23 mouse cellular contexts compared by ENCODE assay signal in the genomic region with DNA sequence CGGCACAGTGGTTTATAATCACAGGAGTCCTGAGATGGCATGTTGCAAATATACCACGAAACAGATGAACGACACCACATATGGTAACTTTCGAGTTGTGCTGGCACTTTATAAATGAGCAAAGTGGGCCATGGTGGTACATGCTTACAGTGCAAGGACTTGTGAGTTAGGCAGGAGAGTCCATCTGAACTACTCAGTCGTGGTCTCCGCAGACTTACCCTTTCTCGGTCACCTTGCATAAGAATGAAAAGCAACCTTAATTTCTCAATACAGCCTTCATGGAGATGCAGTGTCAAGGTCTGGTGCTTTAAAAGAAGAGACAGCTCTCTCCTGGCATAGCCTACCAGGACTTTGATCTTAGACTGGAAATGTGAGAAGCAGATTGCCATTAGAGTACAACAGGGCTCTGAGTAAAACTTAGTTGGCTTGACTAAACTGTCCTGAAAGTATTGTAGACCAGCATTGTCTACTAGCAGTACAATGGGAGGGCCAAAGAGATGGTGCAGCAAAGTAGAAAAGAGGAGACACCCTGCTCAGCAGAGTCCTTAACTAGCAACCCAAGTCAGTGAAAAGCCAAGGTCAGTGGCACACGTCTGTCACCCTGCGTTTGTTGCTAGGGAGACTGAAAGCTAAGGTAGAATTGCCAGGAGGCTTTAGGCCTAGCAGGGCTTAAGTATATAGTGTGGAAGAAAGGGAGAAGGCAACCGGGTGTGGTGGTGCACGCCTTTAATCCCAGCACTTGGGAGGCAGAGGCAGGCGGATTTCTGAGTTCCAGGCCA. TPM values are rescaled to one million over a fixed set of nuclear protein-coding genes. Genes with fewer than 3 reads are reported as not detected.
DNase-seq lines count a peak whose midpoint lies in the region; ATAC-seq and TF ChIP-seq lines count a peak whose summit lies in the region.
"Had no signal": no experiment of that assay in that cellular context is flagged by ENCODE, and none has a peak within 500 bp of the region (broad histone marks: within the 10 kb centered on the region; RNA-seq: fewer than 3 reads in every experiment).

No protein-coding gene starts in this region.

- 84% methylated on average over 12 of the region's 12 CpGs for WGBS in intestine, embryonic 15.5 days
- WGBS in intestine, postnatal 0 days: 88% methylated on average over 12 of the region's 12 CpGs
- 77% methylated on average over 12 of the region's 12 CpGs for WGBS in liver, embryonic 16.5 days (ENCODE audit: insufficient replicate concordance)
- WGBS in heart, embryonic 12.5 days: 84% methylated on average over 12 of the region's 12 CpGs

- TF ChIP-seq EP300 in CH12.LX (IDR thresholded peaks at IDR 0.05; ENCODE audit: low read length) (no peak), MEL (IDR thresholded peaks at IDR 0.05; ENCODE audit: low read depth in 1 of 2, low read length in 2 of 2) (no peak)

- no peak overlapping the region for H3K9ac ChIP-seq in intestine, embryonic 15.5 days
- no peak overlapping the region for H3K9ac ChIP-seq in intestine, postnatal 0 days (ENCODE audit: low read depth, low read length)
- H3K9ac ChIP-seq in CH12.LX (ENCODE audit: insufficient read depth, low read depth): no peak overlapping the region
- H3K9ac ChIP-seq in MEL (ENCODE audit: control insufficient read depth, low read depth, low read length, poor library complexity, severe bottlenecking): no peak overlapping the region
- H3K9ac ChIP-seq in liver, embryonic 16.5 days (ENCODE audit: low read depth, low read length): no peak overlapping the region
- no peak overlapping the region for H3K9ac ChIP-seq in heart, embryonic 12.5 days
- H3K9ac ChIP-seq: embryonic facial prominence, embryonic 12.5 days; forebrain, embryonic 13.5 days; heart, embryonic 15.5 days; limb, embryonic 12.5 days; lung, embryonic 15.5 days had no signal

- H3K79me2 ChIP-seq in CH12.LX (replicated peaks; ENCODE audit: control insufficient read depth, extremely low read depth, insufficient read depth, poor library complexity, severe bottlenecking) (peaks cover 30% of the 10 kb centered on the region), MEL (ENCODE audit: control insufficient read depth, insufficient read depth, low read length, poor library complexity) (peaks cover 32% of the 10 kb centered on the region)

- no peaks in the 10 kb centered on the region for H3K27me3 ChIP-seq in intestine, embryonic 15.5 days (replicated peaks)
- no peaks in the 10 kb centered on the region for H3K27me3 ChIP-seq in intestine, postnatal 0 days (replicated peaks; ENCODE audit: control insufficient read depth, insufficient read depth, low read length)
- no peaks in the 10 kb centered on the region for H3K27me3 ChIP-seq in CH12.LX (replicated peaks)
- no peaks in the 10 kb centered on the region for H3K27me3 ChIP-seq in MEL (ENCODE audit: control insufficient read depth in 1 of 2, insufficient read depth in 2 of 2, low read length in 2 of 2)
- no peaks in the 10 kb centered on the region for H3K27me3 ChIP-seq in liver, embryonic 16.5 days (ENCODE audit: control insufficient read depth, insufficient read depth, low read depth, low read length)
- H3K27me3 ChIP-seq in heart, embryonic 12.5 days (replicated peaks): no peaks in the 10 kb centered on the region
- H3K27me3 ChIP-seq: embryonic facial prominence, embryonic 12.5 days; forebrain, embryonic 13.5 days; heart, embryonic 15.5 days; limb, embryonic 12.5 days; lung, embryonic 15.5 days had no signal

- H3K4me2 ChIP-seq in intestine, embryonic 15.5 days (replicated peaks): no peak overlapping the region
- no peak overlapping the region for H3K4me2 ChIP-seq in intestine, postnatal 0 days (replicated peaks; ENCODE audit: low read depth)
- no peak overlapping the region for H3K4me2 ChIP-seq in CH12.LX (ENCODE audit: insufficient read depth, low read depth, poor library complexity, severe bottlenecking)
- H3K4me2 ChIP-seq in liver, embryonic 16.5 days (ENCODE audit: low read depth, low read length): no peak overlapping the region
- H3K4me2 ChIP-seq in heart, embryonic 12.5 days: no peak overlapping the region
- H3K4me2 ChIP-seq: embryonic facial prominence, embryonic 12.5 days; forebrain, embryonic 13.5 days; heart, embryonic 15.5 days; limb, embryonic 12.5 days; lung, embryonic 15.5 days had no signal

- in situ Hi-C loops in CH12.LX (cut with MboI; ENCODE audit: low pct_ligation_motif_present, low pct_unique_long_range_greater_than_20kb, low sequenced_read_pairs): loop anchor here (25.0 kb wide), 1 partner anchor 1084 kb away; a partner anchor contains a TSS

- DNase-seq in CH12.LX (ENCODE audit: extremely low read depth) (no peak), MEL (ENCODE audit: low read depth, low spot score) (peak; percentile 45)
- DNase-seq: B cell, adult 2 months; cerebellum, adult 8-10 months; gastrocnemius, postnatal 10 days; heart, adult 2 months; kidney, adult 8-10 months; kidney, postnatal 4 days; lung, postnatal 4 days; thymus, adult 18-20 months had no signal

- H3K36me3 ChIP-seq in intestine, embryonic 15.5 days: peaks cover 30% of the 10 kb centered on the region
- peaks cover 52% of the 10 kb centered on the region for H3K36me3 ChIP-seq in intestine, postnatal 0 days (ENCODE audit: control insufficient read depth, insufficient read depth)
- H3K36me3 ChIP-seq in CH12.LX (replicated peaks in 1 of 2; ENCODE audit: control insufficient read depth in 1 of 2, insufficient read depth in 1 of 2, low read length in 1 of 2) (peaks cover 64 to 74% of the 10 kb centered on the region in 2 experiments), MEL (ENCODE audit: control insufficient read depth in 1 of 2, insufficient read depth in 2 of 2, low read length in 2 of 2) (peaks cover 25 to 35% of the 10 kb centered on the region in 2 experiments)
- H3K36me3 ChIP-seq in liver, embryonic 16.5 days (ENCODE audit: control insufficient read depth, insufficient read depth): peaks cover 56% of the 10 kb centered on the region
- peaks cover 67% of the 10 kb centered on the region for H3K36me3 ChIP-seq in heart, embryonic 12.5 days

- peaks cover 7% of the 10 kb centered on the region; the same call in 1 of the 2 replicates for H3K4me1 ChIP-seq in intestine, embryonic 15.5 days (replicated peaks)
- no peaks in the 10 kb centered on the region for H3K4me1 ChIP-seq in intestine, postnatal 0 days (replicated peaks; ENCODE audit: control insufficient read depth, insufficient read depth, low read length)
- H3K4me1 ChIP-seq in CH12.LX (ENCODE audit: control insufficient read depth in 1 of 2, insufficient read depth in 2 of 2) (peaks cover 0 to 28% of the 10 kb centered on the region in 2 experiments; a peak in 2 of 4 replicates), MEL (ENCODE audit: control insufficient read depth in 1 of 2, insufficient read depth in 2 of 2, low read length in 2 of 2) (peaks cover 2 to 6% of the 10 kb centered on the region in 2 experiments; a peak in 2 of 4 replicates)
- peaks cover 19% of the 10 kb centered on the region for H3K4me1 ChIP-seq in liver, embryonic 16.5 days (ENCODE audit: control insufficient read depth, low read depth, low read length)
- peaks cover 16% of the 10 kb centered on the region for H3K4me1 ChIP-seq in heart, embryonic 12.5 days (replicated peaks)

- TF ChIP-seq CTCF in intestine, postnatal 0 days (IDR thresholded peaks at IDR 0.05; ENCODE audit: low read depth): no peak
- TF ChIP-seq CTCF in CH12.LX (conservative IDR thresholded peaks at IDR 0.05 in 1 of 2, IDR thresholded peaks at IDR 0.05 in 1 of 2; ENCODE audit: low read depth in 2 of 2, low read length in 2 of 2): no peak
- TF ChIP-seq CTCF in MEL (IDR thresholded peaks at IDR 0.05 in 2 of 3, conservative IDR thresholded peaks at IDR 0.05 in 1 of 3; ENCODE audit: control insufficient read depth in 1 of 3, insufficient read depth in 1 of 3, low read depth in 2 of 3, low read length in 3 of 3, poor library complexity in 1 of 3, severe bottlenecking in 1 of 3): no peak

- peak; percentile 16; the same call in 1 of the 2 replicates for ATAC-seq in intestine, embryonic 15.5 days
- no peak for ATAC-seq in intestine, postnatal 0 days
- no peak for ATAC-seq in liver, embryonic 16.5 days (ENCODE audit: low read depth)
- no peak for ATAC-seq in cerebellum, adult (ENCODE audit: insufficient number of reproducible peaks, low FRiP score, low TSS enrichment)
- no peak for ATAC-seq in heart, embryonic 12.5 days (ENCODE audit: insufficient number of reproducible peaks, low FRiP score)
- ATAC-seq: forebrain, embryonic 13.5 days had no signal

- peak; percentile 43; the same call in 1 of the 2 replicates for TF ChIP-seq POLR2A in CH12.LX (IDR thresholded peaks at IDR 0.05; ENCODE audit: low read depth, low read length)
- TF ChIP-seq POLR2A in MEL (IDR thresholded peaks at IDR 0.05; ENCODE audit: control insufficient read depth in 1 of 2, insufficient read depth in 1 of 2, low read depth in 1 of 2, low read length in 2 of 2, poor library complexity in 1 of 2): peak in 1 of 2 experiments; percentile 61; a peak in 1 of 4 replicates

- H3K27ac ChIP-seq in intestine, embryonic 15.5 days: no peak overlapping the region
- H3K27ac ChIP-seq in intestine, postnatal 0 days (ENCODE audit: low read depth, low read length): no peak overlapping the region
- H3K27ac ChIP-seq in CH12.LX (ENCODE audit: insufficient read depth, low read depth) (no peak overlapping the region), MEL (ENCODE audit: control insufficient read depth, low read depth, low read length) (peak overlapping the region; percentile 11)
- H3K27ac ChIP-seq in liver, embryonic 16.5 days (ENCODE audit: low read length): 0 out of 2 replicates have a peak overlapping the region, but pooled peaks have one; percentile 14
- no peak overlapping the region for H3K27ac ChIP-seq in heart, embryonic 12.5 days (ENCODE audit: poor library complexity, severe bottlenecking)
- H3K27ac ChIP-seq: embryonic facial prominence, embryonic 12.5 days; forebrain, embryonic 13.5 days; heart, adult 2 months; heart, embryonic 15.5 days; limb, embryonic 12.5 days; lung, embryonic 15.5 days had no signal

- no peaks in the 10 kb centered on the region for H3K9me3 ChIP-seq in intestine, embryonic 15.5 days
- H3K9me3 ChIP-seq in intestine, postnatal 0 days (ENCODE audit: control insufficient read depth): no peaks in the 10 kb centered on the region
- peaks cover 2% of the 10 kb centered on the region for H3K9me3 ChIP-seq in CH12.LX (replicated peaks; ENCODE audit: low read length)
- no peaks in the 10 kb centered on the region for H3K9me3 ChIP-seq in MEL (replicated peaks; ENCODE audit: insufficient read depth, low read length)
- H3K9me3 ChIP-seq in liver, embryonic 16.5 days (replicated peaks; ENCODE audit: control insufficient read depth, low read length): no peaks in the 10 kb centered on the region
- H3K9me3 ChIP-seq in heart, embryonic 12.5 days (replicated peaks): no peaks in the 10 kb centered on the region
- H3K9me3 ChIP-seq: embryonic facial prominence, embryonic 12.5 days; forebrain, embryonic 13.5 days; heart, embryonic 15.5 days; limb, embryonic 12.5 days; lung, embryonic 15.5 days had no signal

- H3K4me3 ChIP-seq in intestine, embryonic 15.5 days (replicated peaks): no peak overlapping the region
- H3K4me3 ChIP-seq in intestine, postnatal 0 days (ENCODE audit: low read depth, low read length): no peak overlapping the region
- H3K4me3 ChIP-seq in CH12.LX (replicated peaks in 1 of 3; ENCODE audit: low read depth in 2 of 3, low read length in 2 of 3, poor library complexity in 1 of 3) (no peak overlapping the region), MEL (ENCODE audit: control insufficient read depth in 1 of 2, insufficient read depth in 1 of 2, low read depth in 2 of 2, low read length in 2 of 2) (no peak overlapping the region)
- no peak overlapping the region for H3K4me3 ChIP-seq in liver, embryonic 16.5 days (ENCODE audit: low read depth, low read length)
- H3K4me3 ChIP-seq in heart, embryonic 12.5 days: no peak overlapping the region
- H3K4me3 ChIP-seq: embryonic facial prominence, embryonic 12.5 days; erythroblast, embryonic 14.5 days; forebrain, embryonic 13.5 days; heart, adult 2 months; heart, embryonic 15.5 days; limb, embryonic 12.5 days; lung, embryonic 15.5 days had no signal

- no peak for TF ChIP-seq RAD21 in CH12.LX (IDR thresholded peaks at IDR 0.05; ENCODE audit: low read depth, low read length)
- TF ChIP-seq RAD21 in MEL (IDR thresholded peaks at IDR 0.05; ENCODE audit: low read depth, low read length): no peak

- dilution Hi-C loops in CH12.LX (cut with MboI; ENCODE audit: extremely low pct_ligation_motif_present, extremely low pct_unique_long_range_greater_than_20kb, low sequenced_read_pairs): no loop called here

RNA-seq across cellular contexts. Expression of a gene that starts 5.3 kb away (rescaled TPM):
- 531 and 618 TPM in 2 replicates for polyA plus RNA-seq in intestine, embryonic 15.5 days (2015; fragmentation: Nextera tagmentation; extraction: Ambion mirVana)
- 520 and 549 TPM in 2 replicates for polyA plus RNA-seq in intestine, postnatal 0 days (2015; fragmentation: Nextera tagmentation; extraction: Ambion mirVana)
- 1,567 and 1,787 TPM in 2 replicates for total RNA-seq in CH12.LX (2012; rRNA removed)
- 914 and 1,083 TPM in 2 replicates for total RNA-seq in CH12.LX (2014; rRNA removed)
- 646 and 928 TPM in 2 replicates for polyA plus RNA-seq in CH12.LX (2012; ENCODE audit: insufficient read length, low read depth)
- total RNA-seq in MEL (2012; rRNA removed): 1,625 and 1,669 TPM in 2 replicates
- polyA plus RNA-seq in MEL (2012; ENCODE audit: insufficient read depth in 1 of 2, insufficient read length in 2 of 2, low read depth in 1 of 2, low replicate concordance in 2 of 2, missing spikeins in 1 of 2): 1,000 to 10,000 TPM in 1 of 2 experiments, 100 to 1,000 TPM in 1; 923 to 1,012 TPM
- polyA plus RNA-seq in liver, embryonic 16.5 days (2015; fragmentation: Nextera tagmentation; extraction: Ambion mirVana): 249 and 306 TPM in 2 replicates
- polyA plus RNA-seq in heart, embryonic 12.5 days (2016; fragmentation: Nextera tagmentation; extraction: Ambion mirVana): 421 and 424 TPM in 2 replicates

RNA-seq across cellular contexts. Expression of a gene that starts 13.4 kb away (rescaled TPM):
- 1.7 and 1.8 TPM in 2 replicates for polyA plus RNA-seq in intestine, embryonic 15.5 days (2015; fragmentation: Nextera tagmentation; extraction: Ambion mirVana)
- polyA plus RNA-seq in intestine, postnatal 0 days (2015; fragmentation: Nextera tagmentation; extraction: Ambion mirVana): 1.5 and 2.1 TPM in 2 replicates
- total RNA-seq in CH12.LX (2012; rRNA removed): 1.5 and 1.6 TPM in 2 replicates
- 1.3 and 1.9 TPM in 2 replicates for total RNA-seq in CH12.LX (2014; rRNA removed)
- polyA plus RNA-seq in CH12.LX (2012; ENCODE audit: insufficient read length, low read depth): 3.7 and 3.9 TPM in 2 replicates
- 0.08 and 0.26 TPM in 2 replicates for total RNA-seq in MEL (2012; rRNA removed)
- polyA plus RNA-seq in MEL (2012; ENCODE audit: insufficient read depth in 1 of 2, insufficient read length in 2 of 2, low read depth in 1 of 2, low replicate concordance in 2 of 2, missing spikeins in 1 of 2): under 1 TPM in 1 of 2 experiments, not detected in 1; 0.13 TPM
- 1.5 and 1.7 TPM in 2 replicates for polyA plus RNA-seq in liver, embryonic 16.5 days (2015; fragmentation: Nextera tagmentation; extraction: Ambion mirVana)
- 2.3 and 3.1 TPM in 2 replicates for polyA plus RNA-seq in heart, embryonic 12.5 days (2016; fragmentation: Nextera tagmentation; extraction: Ambion mirVana)

RNA-seq across cellular contexts. Expression of a gene that starts 21.9 kb away (rescaled TPM):
- 22.9 and 25.9 TPM in 2 replicates for polyA plus RNA-seq in intestine, embryonic 15.5 days (2015; fragmentation: Nextera tagmentation; extraction: Ambion mirVana)
- 16.6 and 17.8 TPM in 2 replicates for polyA plus RNA-seq in intestine, postnatal 0 days (2015; fragmentation: Nextera tagmentation; extraction: Ambion mirVana)
- total RNA-seq in CH12.LX (2012; rRNA removed) (12.6 and 13.1 TPM in 2 replicates), CH12.LX (2014; rRNA removed) (25.4 and 27.6 TPM in 2 replicates), MEL (2012; rRNA removed) (18.3 and 20.0 TPM in 2 replicates)
- polyA plus RNA-seq in CH12.LX (2012; ENCODE audit: insufficient read length, low read depth) (19.4 and 21.2 TPM in 2 replicates), MEL (2012; ENCODE audit: insufficient read depth in 1 of 2, insufficient read length in 2 of 2, low read depth in 1 of 2, low replicate concordance in 2 of 2, missing spikeins in 1 of 2) (10 to 100 TPM in 1 of 2 experiments, not detected in 1; 23.0 TPM)
- polyA plus RNA-seq in liver, embryonic 16.5 days (2015; fragmentation: Nextera tagmentation; extraction: Ambion mirVana): 11.8 and 12.3 TPM in 2 replicates
- 23.7 and 24.1 TPM in 2 replicates for polyA plus RNA-seq in heart, embryonic 12.5 days (2016; fragmentation: Nextera tagmentation; extraction: Ambion mirVana)

RNA-seq across cellular contexts. Expression of a gene that starts 58.2 kb away (rescaled TPM):
- polyA plus RNA-seq in intestine, embryonic 15.5 days (2015; fragmentation: Nextera tagmentation; extraction: Ambion mirVana): 0.11 and 0.14 TPM in 2 replicates
- polyA plus RNA-seq in intestine, postnatal 0 days (2015; fragmentation: Nextera tagmentation; extraction: Ambion mirVana): 0.07 and 0.08 TPM in 2 replicates
- total RNA-seq in CH12.LX (2012; rRNA removed) (0.04 TPM in 1 of 2 replicates, not detected in the other), CH12.LX (2014; rRNA removed) (0.11 TPM in 1 of 2 replicates, not detected in the other), MEL (2012; rRNA removed) (not detected in 2 replicates)
- polyA plus RNA-seq in CH12.LX (2012; ENCODE audit: insufficient read length, low read depth) (0.09 and 0.10 TPM in 2 replicates), MEL (2012; ENCODE audit: insufficient read depth in 1 of 2, insufficient read length in 2 of 2, low read depth in 1 of 2, low replicate concordance in 2 of 2, missing spikeins in 1 of 2) (not detected)
- polyA plus RNA-seq in liver, embryonic 16.5 days (2015; fragmentation: Nextera tagmentation; extraction: Ambion mirVana): not detected in 2 replicates
- polyA plus RNA-seq in heart, embryonic 12.5 days (2016; fragmentation: Nextera tagmentation; extraction: Ambion mirVana): 0.08 and 0.09 TPM in 2 replicates
- total RNA-seq: common myeloid progenitor, adult 5-6 weeks had no signal
- polyA plus RNA-seq: erythroblast, embryonic 14.5 days; limb, embryonic 12.5 days; neural tube, embryonic 14.5 days had no signal

Comparison
In these comparisons a context has a peak if more than half of its experiments do, and no peak if none do; other contexts are left out.
1. H3K27ac ChIP-seq: peak in MEL (single experiment) and liver, embryonic 16.5 days (single experiment); none in intestine, embryonic 15.5 days (single experiment), intestine, postnatal 0 days (single experiment), CH12.LX (single experiment) and heart, embryonic 12.5 days (single experiment).